16 mouse cellular contexts compared by ENCODE assay signal in genomic region chr8:126696346-126697010, GRCm38 (mm10).
DNase-seq lines count a peak whose midpoint lies in the region; TF ChIP-seq lines count a peak whose summit lies in the region.
"Had no signal": no experiment of that assay in that cellular context is flagged by ENCODE, and none has a peak within 500 bp of the region (broad histone marks: within the 10 kb centered on the region; RNA-seq: fewer than 3 reads in every experiment).

No protein-coding gene starts in this region.

- H3K36me3 ChIP-seq in myocyte (ENCODE audit: control insufficient read depth, insufficient read depth), result no peaks in the 10 kb centered on the region
- H3K36me3 ChIP-seq: embryonic facial prominence, embryonic 13.5 days; G1E; intestine, embryonic 15.5 days; limb, embryonic 13.5 days; lung, embryonic 15.5 days; neural tube, embryonic 13.5 days had no signal

- DNase-seq in layer of hippocampus, adult 9-11 months, result peak; percentile 35
- DNase-seq in layer of hippocampus, adult 2 months (ENCODE audit: low spot score in 2 of 2), result no peak
- peak; percentile 14 for DNase-seq in thymus, postnatal 0 days (ENCODE audit: low spot score)
- DNase-seq in thymus, adult 18-20 months, result no peak
- peak; percentile 9 for DNase-seq in brain, embryonic 14.5 days (ENCODE audit: low read depth)
- DNase-seq in frontal cortex, postnatal 10 days (ENCODE audit: low spot score in 2 of 2), result no peak
- DNase-seq: cerebellum, adult 11-12 months; forebrain, postnatal 0 days had no signal

- TF ChIP-seq POLR2A in brain, embryonic 14.5 days (IDR thresholded peaks at IDR 0.05; ENCODE audit: borderline replicate concordance, extremely low read depth, insufficient read depth, insufficient read length, poor library complexity, severe bottlenecking), result no peak
- TF ChIP-seq POLR2A in myocyte (IDR thresholded peaks at IDR 0.05; ENCODE audit: insufficient read length, low read depth), result no peak

- H3K27ac ChIP-seq in layer of hippocampus, adult 2 months, result no peak overlapping the region
- H3K27ac ChIP-seq: embryonic facial prominence, embryonic 13.5 days; intestine, embryonic 15.5 days; kidney, postnatal 0 days; limb, embryonic 13.5 days; lung, embryonic 15.5 days; neural tube, embryonic 13.5 days had no signal

- no peak for TF ChIP-seq CTCF in layer of hippocampus, adult 2 months (conservative IDR thresholded peaks at IDR 0.05)
- no peak for TF ChIP-seq CTCF in brain, embryonic 14.5 days (IDR thresholded peaks at IDR 0.05; ENCODE audit: borderline replicate concordance, extremely low read depth, insufficient read depth, insufficient read length)

- H3K4me3 ChIP-seq in layer of hippocampus, adult 2 months, result no peak overlapping the region
- H3K4me3 ChIP-seq in myocyte, result no peak overlapping the region
- H3K4me3 ChIP-seq: embryonic facial prominence, embryonic 13.5 days; intestine, embryonic 15.5 days; limb, embryonic 13.5 days; lung, embryonic 15.5 days; neural tube, embryonic 13.5 days had no signal

- H3ac ChIP-seq in myocyte (ENCODE audit: control insufficient read depth, insufficient read length), result no peak overlapping the region

- no peaks in the 10 kb centered on the region for H3K27me3 ChIP-seq in myocyte (ENCODE audit: control insufficient read depth, insufficient read depth, insufficient read length)
- H3K27me3 ChIP-seq: embryonic facial prominence, embryonic 13.5 days; intestine, embryonic 15.5 days; limb, embryonic 13.5 days; lung, embryonic 15.5 days; neural tube, embryonic 13.5 days had no signal

- no peaks in the 10 kb centered on the region for H3K79me2 ChIP-seq in myocyte (ENCODE audit: control insufficient read depth, insufficient read depth)

- no peak overlapping the region for H3K4me2 ChIP-seq in myocyte (ENCODE audit: low read depth)
- H3K4me2 ChIP-seq: embryonic facial prominence, embryonic 13.5 days; intestine, embryonic 15.5 days; limb, embryonic 13.5 days; lung, embryonic 15.5 days; neural tube, embryonic 13.5 days had no signal

TF ChIP-seq in myocyte, 11 proteins besides CTCF, POLR2A, EP300 and RAD21:
- no peak for TF ChIP-seq SRF (IDR thresholded peaks at IDR 0.05; ENCODE audit: control insufficient read depth, insufficient read length, low read depth)
- TF ChIP-seq MYOG (IDR thresholded peaks at IDR 0.05; ENCODE audit: control insufficient read depth in 1 of 3, insufficient read depth in 1 of 3, insufficient read length in 2 of 3, low read depth in 2 of 3), result peak in 2 of 3 experiments; percentile 59 to 60
- no peak for TF ChIP-seq MAX (IDR thresholded peaks at IDR 0.05; ENCODE audit: low read depth)
- peak; percentile 40 for TF ChIP-seq TCF12 (IDR thresholded peaks at IDR 0.05; ENCODE audit: insufficient read depth, poor library complexity, severe bottlenecking)
- peak in 1 of 3 experiments; percentile 72 for TF ChIP-seq MYOD1 (IDR thresholded peaks at IDR 0.05; ENCODE audit: control insufficient read depth in 1 of 3, insufficient read length in 2 of 3, low read depth in 2 of 3)
- TF ChIP-seq E2F4 (IDR thresholded peaks at IDR 0.05; ENCODE audit: insufficient read depth), result no peak

Comparison
In these comparisons a context has a peak if more than half of its experiments do, and no peak if none do; other contexts are left out.
1. DNase-seq: peak in layer of hippocampus, adult 9-11 months (single experiment), thymus, postnatal 0 days (single experiment) and brain, embryonic 14.5 days (single experiment); none in layer of hippocampus, adult 2 months (0 of 2), thymus, adult 18-20 months (0 of 2) and frontal cortex, postnatal 10 days (0 of 2).